Mouse (Mus musculus) forelimb bud, embryonic 11.5 days (tissue): ENCODE results near the gene Hgfac.
A peak's percentile ranks its signal among the peaks of the same experiment; 100 is the strongest.

Experiments used
- DNase-seq: peaks from one replicate; pipeline ENCODE4 v3.0.0-alpha.2; 2012; ENCODE audit warnings: low read depth, low spot score

Gene Hgfac

GRCm38 (mm10) chr5:35037438-35037837 lies 3.9 kb upstream of the Hgfac start:
- no peak for DNase-seq

GRCm38 (mm10) chr5:35042431-35043109 lies 1.3 kb downstream of the Hgfac start:
- no peak for DNase-seq

GRCm38 (mm10) chr5:35043110-35043451 lies 1.8 kb downstream of the Hgfac start:
- DNase-seq, result peak; percentile 79

DNA sequence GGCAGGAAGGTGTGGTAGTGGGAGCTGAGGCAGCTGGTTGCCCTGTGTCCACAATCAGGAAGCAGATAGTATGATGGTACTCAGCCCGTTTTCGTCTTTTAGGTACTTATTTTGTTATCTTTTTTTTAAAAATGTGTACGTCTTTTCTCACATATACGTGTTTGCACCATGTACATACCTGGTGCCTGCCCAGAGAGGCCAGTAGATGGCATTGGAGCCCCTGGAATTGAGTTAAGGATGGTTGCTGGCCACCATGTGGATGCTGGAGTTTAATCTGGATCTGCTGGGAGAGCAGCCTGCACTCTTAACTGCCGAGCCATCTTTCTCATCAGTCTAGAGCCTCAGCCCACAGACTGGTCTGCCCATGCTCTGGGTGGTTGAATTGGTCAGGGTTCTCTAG lies 9.2 kb downstream of the Hgfac start:
- no peak for DNase-seq

DNA sequence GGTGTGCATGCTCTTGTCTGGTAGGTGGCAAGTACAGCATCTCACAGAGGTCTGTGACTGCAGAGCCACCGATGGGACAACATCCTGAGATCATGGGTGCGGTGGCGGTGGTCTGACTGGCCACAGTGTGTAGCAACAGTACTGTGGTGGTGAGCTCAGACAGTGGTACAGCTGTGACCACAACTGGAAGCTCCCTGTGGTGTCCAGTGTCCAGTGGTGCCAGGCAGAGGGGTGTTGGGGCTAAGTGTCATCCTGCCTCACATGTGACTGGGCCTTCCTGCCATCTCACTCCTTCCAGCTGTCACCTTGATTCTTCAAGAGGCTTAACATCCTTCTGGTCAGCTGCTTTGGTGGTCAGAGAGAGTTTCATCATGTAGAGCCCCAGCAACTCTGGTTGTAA lies 13.3 kb downstream of the Hgfac start:
- DNase-seq, result no peak

- no peak for DNase-seq
These were observed 13.8 kb downstream of the Hgfac start for GRCm38 (mm10) chr5:35055076-35055475.

DNA sequence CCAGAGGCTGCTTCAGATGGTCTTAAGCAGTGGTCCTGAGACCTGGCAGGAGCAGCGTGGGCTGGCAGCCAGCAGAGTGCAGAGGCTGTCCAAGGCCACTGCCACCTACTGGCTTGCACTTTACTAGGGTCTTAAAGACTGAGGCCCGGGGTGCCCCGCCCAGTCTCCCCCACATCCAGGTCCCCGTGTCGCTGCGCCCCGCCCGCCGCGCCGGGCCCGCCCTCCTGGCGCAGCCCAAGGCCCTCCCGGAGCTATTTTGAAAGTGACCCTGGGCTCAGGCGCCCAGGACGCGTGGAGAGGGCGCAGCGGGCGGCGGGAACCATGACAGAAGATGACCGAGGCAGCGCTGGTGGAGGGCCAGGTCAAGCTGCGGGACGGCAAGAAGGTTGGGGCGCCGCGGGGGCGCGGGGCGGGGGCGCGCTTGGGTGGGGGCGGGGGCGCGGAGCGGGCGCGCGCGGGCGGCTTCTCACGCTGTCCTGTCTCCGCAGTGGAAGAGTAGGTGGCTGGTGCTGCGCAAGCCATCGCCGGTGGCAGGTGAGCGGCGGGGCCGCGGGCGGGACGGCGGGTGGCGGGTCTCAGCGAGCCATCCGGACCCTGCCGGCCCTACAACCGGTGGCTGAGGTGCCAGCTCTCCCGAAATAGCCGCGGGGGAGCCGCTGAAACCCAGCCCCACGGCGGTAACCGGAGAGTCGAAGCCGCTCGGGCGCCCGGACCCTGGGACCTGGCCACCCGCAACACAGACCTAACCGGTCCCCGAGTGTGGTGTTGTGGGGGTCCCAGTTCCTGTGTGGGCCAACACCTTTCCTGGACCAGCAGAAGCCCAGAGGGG lies 15.5 kb downstream of the Hgfac start, which contains the start of gene Dok7:
Gene Dok7, plus strand, starts transcription at position 163 of the 829 bp plus-strand sequence.
- peak; percentile 24 for DNase-seq

GRCm38 (mm10) chr5:35057582-35057981 lies 16.3 kb downstream of the Hgfac start:
- peak; percentile 29 for DNase-seq

- DNase-seq, result no peak
These were observed 16.9 kb downstream of the Hgfac start for GRCm38 (mm10) chr5:35058216-35058615.

- DNase-seq, result no peak
These were observed 18.8 kb downstream of the Hgfac start for GRCm38 (mm10) chr5:35060098-35060497.

DNA sequence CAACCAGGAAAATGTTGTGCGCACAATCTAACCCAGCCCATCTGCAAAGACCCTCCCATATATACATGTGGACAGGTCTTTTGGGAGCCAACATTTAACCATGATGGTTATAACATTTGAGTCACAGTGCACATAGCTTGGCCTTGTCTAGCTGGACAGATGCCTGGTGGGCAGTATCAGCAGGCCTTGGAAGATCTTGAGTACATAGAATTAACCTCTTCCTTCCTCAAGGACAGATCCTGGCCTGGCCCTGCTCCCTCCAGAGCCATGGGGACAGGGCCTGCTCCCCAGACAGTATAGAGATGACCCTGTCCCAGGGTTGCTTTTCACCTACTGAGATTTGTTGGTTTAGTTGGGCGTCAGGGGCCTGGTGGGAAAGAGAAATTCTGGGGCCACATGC lies 28.5 kb downstream of the Hgfac start:
- no peak for DNase-seq

- no peak for DNase-seq
These were observed 29.0 kb downstream of the Hgfac start for GRCm38 (mm10) chr5:35070314-35070713.

- no peak for DNase-seq
These were observed 29.6 kb downstream of the Hgfac start for GRCm38 (mm10) chr5:35070953-35071352.

DNA sequence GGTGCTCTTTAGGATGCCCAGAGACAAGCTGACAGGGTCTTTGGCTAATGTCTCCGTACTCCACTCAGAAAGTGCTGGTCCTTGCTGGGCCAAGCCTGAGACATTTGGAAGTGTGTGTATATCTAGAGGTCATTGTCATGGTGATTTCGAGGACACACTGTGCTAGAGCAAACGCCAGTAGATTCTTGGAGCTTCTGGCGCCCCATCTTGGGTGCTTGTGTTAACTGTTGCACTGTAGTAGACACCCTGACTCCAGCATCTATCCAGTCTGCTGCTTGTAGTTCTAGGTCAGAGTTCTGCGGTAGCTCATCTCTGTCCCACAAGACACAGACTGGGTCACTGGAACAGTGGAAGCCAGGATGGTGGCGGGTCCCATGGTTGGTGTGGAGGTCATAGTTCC lies 30.5 kb downstream of the Hgfac start:
- DNase-seq, result no peak

DNA sequence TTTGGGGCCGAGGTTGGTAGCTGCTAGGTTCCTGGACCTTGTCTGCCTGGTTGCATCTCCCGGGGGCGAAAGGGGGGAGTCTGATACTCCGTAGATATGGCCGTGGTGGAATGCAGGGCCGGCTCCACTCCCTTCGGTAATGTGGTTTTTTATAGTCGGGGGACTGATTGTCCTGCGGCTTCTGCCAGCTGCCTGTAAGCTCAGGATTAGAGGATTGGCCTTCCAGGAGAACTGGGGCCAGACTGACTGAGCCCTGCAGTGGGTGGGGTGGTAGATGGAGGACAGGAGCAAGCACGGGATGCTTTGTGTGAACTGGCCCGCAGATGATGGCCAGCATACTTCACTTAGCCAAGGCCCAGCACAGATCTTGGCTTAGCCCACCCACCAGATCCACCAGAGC lies 31.9 kb downstream of the Hgfac start:
- no peak for DNase-seq

DNA sequence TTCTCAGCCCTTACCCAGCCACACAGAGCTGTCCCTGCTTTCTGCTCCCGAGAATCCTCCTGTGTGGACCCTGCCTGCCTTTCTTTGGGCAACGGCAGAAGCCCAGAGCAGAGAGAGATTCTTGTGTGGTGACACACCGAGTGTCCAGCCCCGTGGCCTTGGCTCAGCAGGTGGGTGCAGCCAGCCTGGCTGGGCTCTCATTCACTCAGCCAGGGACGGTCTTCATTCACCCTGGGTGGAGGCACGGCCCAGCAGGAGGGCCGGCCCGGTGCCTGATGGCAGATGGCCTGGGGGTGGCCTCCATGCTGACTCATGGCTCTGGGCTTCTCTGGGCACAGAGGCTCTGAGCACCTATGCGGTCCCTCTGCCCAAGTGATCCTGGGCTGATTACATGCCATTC lies 32.7 kb downstream of the Hgfac start:
- DNase-seq, result no peak

GRCm38 (mm10) chr5:35076369-35076768 lies 35.1 kb downstream of the Hgfac start:
- DNase-seq, result no peak

DNA sequence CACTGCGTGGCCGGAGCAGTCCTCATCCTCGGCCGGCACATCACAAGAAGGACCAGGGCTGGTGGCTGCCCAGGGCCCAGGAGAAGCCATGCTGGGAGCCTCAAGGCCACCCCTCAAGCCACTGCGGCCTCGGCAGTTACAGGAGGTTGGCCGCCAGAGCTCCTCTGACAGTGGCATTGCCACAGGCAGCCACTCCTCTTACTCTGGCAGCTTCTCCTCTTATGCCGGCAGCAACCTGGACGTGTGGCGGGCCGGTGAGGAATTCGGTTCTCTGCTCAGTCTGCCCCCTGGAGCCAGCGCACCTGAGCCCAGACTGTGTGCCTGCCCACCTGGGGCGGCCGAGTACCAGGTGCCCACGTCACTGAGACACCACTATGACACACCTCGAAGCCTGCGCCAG lies 37.8 kb downstream of the Hgfac start:
- DNase-seq, result no peak

GRCm38 (mm10) chr5:35084913-35085312 lies 43.6 kb downstream of the Hgfac start:
- DNase-seq, result no peak

GRCm38 (mm10) chr5:35088785-35089613 lies 47.7 kb downstream of the Hgfac start:
- peak; percentile 56 for DNase-seq

GRCm38 (mm10) chr5:35089614-35089963 lies 48.3 kb downstream of the Hgfac start:
- no peak for DNase-seq

DNA sequence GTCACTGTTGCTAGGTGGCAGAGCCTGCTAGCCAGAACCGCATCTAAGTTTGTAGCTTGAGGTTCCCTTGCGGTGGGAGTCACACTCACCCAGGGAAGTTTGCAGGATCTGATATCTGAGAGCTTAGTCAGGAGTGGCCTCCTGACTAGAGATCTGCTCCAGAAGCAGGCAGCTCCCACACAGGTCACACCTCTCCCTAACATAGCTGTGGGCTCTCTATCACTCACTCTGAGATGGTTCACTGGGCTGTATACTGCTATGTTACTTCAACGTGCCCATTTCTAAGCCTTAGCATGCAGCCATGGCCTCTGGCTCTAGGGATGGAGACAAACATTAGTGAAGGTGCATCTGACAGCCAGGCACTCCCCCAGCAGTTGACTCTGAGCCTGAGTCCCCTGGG lies 50.3 kb downstream of the Hgfac start:
- no peak for DNase-seq
